Mouse (Mus musculus): ENCODE measurements around the gene Ppp1r3f. TPM values are rescaled to one million over a fixed set of nuclear protein-coding genes. Genes with fewer than 3 reads are reported as not detected.
A peak's percentile ranks its signal among the peaks of the same experiment; 100 is the strongest.

Ppp1r3f gene
- total and polyA plus RNA-seq, 3 experiments, result 1.7 to 2.0 TPM; not detected in 1

DNA sequence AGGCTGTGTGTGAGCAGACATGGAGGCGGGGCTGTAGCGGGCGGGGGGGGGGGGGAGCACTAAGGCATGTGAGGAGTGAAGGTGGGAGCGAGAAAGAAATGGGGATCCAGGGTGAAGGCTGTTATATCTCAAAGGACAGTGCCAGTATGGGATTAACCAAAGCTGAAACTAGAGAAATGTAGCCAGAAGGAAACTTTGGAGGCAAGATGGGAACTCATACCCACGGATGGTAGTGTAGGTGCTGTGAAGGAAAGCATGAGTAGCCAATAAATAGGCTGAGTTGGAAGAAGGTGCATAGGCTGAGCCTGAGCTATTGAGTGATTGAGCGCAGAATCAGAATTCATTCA is 775 bp upstream of the Ppp1r3f start (continued):
- TF ChIP-seq SIN3A (IDR thresholded peaks at IDR 0.05; ENCODE audit: low read length) (0 out of 2 replicates have a peak, but pooled peaks have one; percentile 40), SMC3 (IDR thresholded peaks at IDR 0.05; ENCODE audit: low read depth, low read length) (no peak), MAFK (IDR thresholded peaks at IDR 0.05; ENCODE audit: borderline replicate concordance, low read depth, low read length) (no peak), CHD1 (IDR thresholded peaks at IDR 0.05; ENCODE audit: low read depth, low read length) (no peak), USF1 (IDR thresholded peaks at IDR 0.05; ENCODE audit: low read depth, low read length) (no peak), ELF1 (IDR thresholded peaks at IDR 0.05; ENCODE audit: low read depth, low read length) (no peak), MEF2A (IDR thresholded peaks at IDR 0.05; ENCODE audit: extremely low read depth, insufficient replicate concordance, low read depth, low read length, poor library complexity, severe bottlenecking) (no peak), GATA1 (IDR thresholded peaks at IDR 0.05; ENCODE audit: low read depth, low read length) (no peak), CHD2 (IDR thresholded peaks at IDR 0.05; ENCODE audit: low read length) (no peak)

DNA sequence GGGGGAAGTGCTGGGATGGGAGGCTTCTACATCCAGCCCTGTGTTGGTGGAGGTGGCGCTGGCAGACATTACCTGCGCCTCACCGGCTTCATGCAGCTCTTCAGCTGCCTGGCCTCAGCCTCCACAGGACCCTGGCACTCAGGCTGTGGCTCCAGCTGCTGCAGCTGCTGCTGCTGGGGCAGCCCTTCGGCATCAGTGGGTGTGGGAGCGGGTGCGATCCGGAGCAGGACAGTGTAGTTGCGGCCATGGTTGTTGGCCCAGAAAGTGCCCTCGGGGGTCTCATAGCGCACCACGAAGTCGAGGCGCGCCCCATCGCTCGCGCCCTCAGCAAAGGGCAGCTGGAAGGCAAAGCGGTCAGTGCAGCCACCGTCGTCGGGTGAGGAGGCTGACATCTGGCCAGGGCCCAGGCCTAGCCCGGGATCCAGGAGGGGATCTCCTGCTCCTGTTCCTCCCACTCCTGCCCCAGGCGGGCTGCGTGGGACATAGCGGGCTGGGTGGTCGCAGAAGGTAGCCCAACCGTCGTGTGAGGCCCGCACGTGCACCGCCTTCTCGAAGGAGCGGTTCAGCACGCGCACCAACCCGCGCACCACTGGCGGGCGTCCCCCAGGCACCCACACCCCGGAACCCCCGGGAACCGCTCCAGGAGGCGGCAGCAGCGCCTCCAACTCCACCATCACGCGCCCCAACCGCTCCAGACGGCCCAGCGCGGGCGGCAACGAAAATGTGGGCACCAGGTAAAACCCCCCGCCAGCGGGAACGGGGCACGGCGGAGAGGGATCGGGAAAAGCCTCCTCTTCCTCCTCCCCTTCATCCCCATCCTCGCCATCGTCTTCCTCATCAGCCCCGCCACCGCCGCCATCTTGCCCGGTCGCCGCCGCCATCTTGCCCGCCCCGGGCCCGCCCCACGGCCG is 652 bp downstream of the Ppp1r3f start, which contains the start of gene Foxp3:
Gene Foxp3 (plus strand): TSS at position 469 of the 911 bp plus-strand sequence.
- Histone ChIP-seq H3K4me1 (ENCODE audit: control insufficient read depth in 1 of 2, insufficient read depth in 2 of 2, low read length in 2 of 2) (peaks cover 18 to 40% of the 10 kb centered on the region in 2 experiments), H3K27ac (ENCODE audit: control insufficient read depth, low read depth, low read length) (peak within 1 kb of the TSS; percentile 90)
- DNase-seq (ENCODE audit: low read depth, low spot score), result peak; percentile 60

DNA sequence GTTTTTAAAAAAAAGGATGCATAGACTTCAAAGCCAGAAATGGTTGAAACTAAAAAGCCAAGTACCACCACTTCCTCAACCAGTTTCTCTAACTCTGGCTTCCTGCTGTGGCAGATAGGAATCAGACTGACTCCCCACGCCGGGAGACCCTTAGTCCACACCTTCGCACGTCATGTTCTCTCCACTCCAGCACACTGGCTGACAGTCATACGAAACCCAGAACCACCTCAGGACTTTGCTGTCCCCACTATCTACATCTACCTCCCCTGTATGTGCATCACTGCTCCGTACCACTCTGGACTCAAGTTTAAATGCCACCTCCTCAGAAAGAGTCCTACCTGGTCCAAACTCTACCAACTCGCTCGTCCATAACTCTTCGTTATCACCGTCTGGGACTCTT is 1.6 kb downstream of the Ppp1r3f start:
- H3K79me2 ChIP-seq (ENCODE audit: control insufficient read depth, insufficient read depth, low read length, poor library complexity), result peaks cover 14% of the 10 kb centered on the region
- H3K27me3 ChIP-seq (ENCODE audit: control insufficient read depth in 1 of 2, insufficient read depth in 2 of 2, low read length in 2 of 2), result no peaks in the 10 kb centered on the region
- H3K36me3 ChIP-seq (ENCODE audit: control insufficient read depth in 1 of 2, insufficient read depth in 2 of 2, low read length in 2 of 2), result peaks cover 0 to 21% of the 10 kb centered on the region in 2 experiments; a peak in 2 of 4 replicates
- DNase-seq (ENCODE audit: low read depth, low spot score), result peak; percentile 62
- H3K4me1 ChIP-seq (ENCODE audit: control insufficient read depth in 1 of 2, insufficient read depth in 2 of 2, low read length in 2 of 2), result peaks cover 18 to 45% of the 10 kb centered on the region in 2 experiments
- H3K9me3 ChIP-seq (replicated peaks; ENCODE audit: insufficient read depth, low read length), result no peaks in the 10 kb centered on the region
- H3K27ac ChIP-seq (ENCODE audit: control insufficient read depth, low read depth, low read length), result peak overlapping the region; percentile 69
- H3K4me3 ChIP-seq (ENCODE audit: control insufficient read depth in 1 of 2, insufficient read depth in 1 of 2, low read depth in 2 of 2, low read length in 2 of 2), result peak overlapping the region; percentile 78 to 95
- TF ChIP-seq POLR2A (IDR thresholded peaks at IDR 0.05; ENCODE audit: control insufficient read depth in 1 of 2, insufficient read depth in 1 of 2, low read depth in 1 of 2, low read length in 2 of 2, poor library complexity in 1 of 2) (no peak; a peak in 1 of 4 replicates), E2F4 (IDR thresholded peaks at IDR 0.05; ENCODE audit: borderline replicate concordance, low read depth, low read length) (no peak), UBTF (IDR thresholded peaks at IDR 0.05; ENCODE audit: borderline replicate concordance, insufficient read depth, low read depth, low read length) (no peak), CHD1 (IDR thresholded peaks at IDR 0.05; ENCODE audit: low read depth, low read length) (no peak), GABPA (IDR thresholded peaks at IDR 0.05; ENCODE audit: low read depth, low read length) (no peak), GATA1 (IDR thresholded peaks at IDR 0.05; ENCODE audit: low read depth, low read length) (peak; percentile 21; the same call in 1 of the 2 replicates), TAL1 (IDR thresholded peaks at IDR 0.05; ENCODE audit: low read length) (no peak), JUND (IDR thresholded peaks at IDR 0.05; ENCODE audit: low read depth, low read length) (no peak), MEF2A (IDR thresholded peaks at IDR 0.05; ENCODE audit: extremely low read depth, insufficient replicate concordance, low read depth, low read length, poor library complexity, severe bottlenecking) (no peak), MAFK (IDR thresholded peaks at IDR 0.05; ENCODE audit: borderline replicate concordance, low read depth, low read length) (no peak), MAX (IDR thresholded peaks at IDR 0.05; ENCODE audit: low read length) (0 out of 2 replicates have a peak, but pooled peaks have one; percentile 17), ELF1 (IDR thresholded peaks at IDR 0.05; ENCODE audit: low read depth, low read length) (no peak), MYC (IDR thresholded peaks at IDR 0.05; ENCODE audit: low read depth, low read length) (0 out of 2 replicates have a peak, but pooled peaks have one; percentile 10), TCF12 (IDR thresholded peaks at IDR 0.05; ENCODE audit: low read depth, low read length) (no peak), RCOR1 (IDR thresholded peaks at IDR 0.05; ENCODE audit: low read depth, low read length) (no peak), POLR2AphosphoS2 (IDR thresholded peaks at IDR 0.05; ENCODE audit: low read length) (peak; percentile 62; the same call in 1 of the 2 replicates)
- peak overlapping the region; percentile 97 for H3K9ac ChIP-seq (ENCODE audit: control insufficient read depth, low read depth, low read length, poor library complexity, severe bottlenecking)

More for the DNA sequence above, 652 bp downstream of the Ppp1r3f start, which contains the start of gene Foxp3:
- H3K27me3 ChIP-seq (ENCODE audit: control insufficient read depth in 1 of 2, insufficient read depth in 2 of 2, low read length in 2 of 2), result no peaks in the 10 kb centered on the region
- peaks cover 0 to 21% of the 10 kb centered on the region in 2 experiments; a peak in 2 of 4 replicates for H3K36me3 ChIP-seq (ENCODE audit: control insufficient read depth in 1 of 2, insufficient read depth in 2 of 2, low read length in 2 of 2)
- peak within 1 kb of the TSS; percentile 97 for H3K9ac ChIP-seq (ENCODE audit: control insufficient read depth, low read depth, low read length, poor library complexity, severe bottlenecking)
- peaks cover 14% of the 10 kb centered on the region for H3K79me2 ChIP-seq (ENCODE audit: control insufficient read depth, insufficient read depth, low read length, poor library complexity)
- peak within 1 kb of the TSS; percentile 78 to 95 for H3K4me3 ChIP-seq (ENCODE audit: control insufficient read depth in 1 of 2, insufficient read depth in 1 of 2, low read depth in 2 of 2, low read length in 2 of 2)
- TF ChIP-seq ZKSCAN1 (IDR thresholded peaks at IDR 0.05; ENCODE audit: low read depth, low read length) (no peak), GABPA (IDR thresholded peaks at IDR 0.05; ENCODE audit: low read depth, low read length) (no peak), CHD1 (IDR thresholded peaks at IDR 0.05; ENCODE audit: low read depth, low read length) (peak; percentile 94; the same call in 1 of the 2 replicates), MAX (IDR thresholded peaks at IDR 0.05; ENCODE audit: low read length) (peak; percentile 89), SIN3A (IDR thresholded peaks at IDR 0.05; ENCODE audit: low read length) (peak; percentile 14; the same call in 1 of the 2 replicates), JUND (IDR thresholded peaks at IDR 0.05; ENCODE audit: low read depth, low read length) (no peak), USF2 (IDR thresholded peaks at IDR 0.05; ENCODE audit: borderline replicate concordance in 1 of 2, insufficient read depth in 1 of 2, low read depth in 1 of 2, low read length in 2 of 2) (no peak), NRF1 (IDR thresholded peaks at IDR 0.05; ENCODE audit: insufficient read depth, low read depth, low read length, poor library complexity, severe bottlenecking) (no peak), BHLHE40 (IDR thresholded peaks at IDR 0.05; ENCODE audit: borderline replicate concordance, low read depth, low read length) (peak; percentile 60; the same call in 1 of the 2 replicates), POLR2AphosphoS2 (IDR thresholded peaks at IDR 0.05; ENCODE audit: low read length) (no peak), HCFC1 (IDR thresholded peaks at IDR 0.05; ENCODE audit: low read depth, low read length) (0 out of 2 replicates have a peak, but pooled peaks have one; percentile 9), GATA1 (IDR thresholded peaks at IDR 0.05; ENCODE audit: low read depth, low read length) (no peak), TBP (IDR thresholded peaks at IDR 0.05; ENCODE audit: low read depth, low read length) (no peak), TCF12 (IDR thresholded peaks at IDR 0.05; ENCODE audit: low read depth, low read length) (no peak), ZC3H11A (IDR thresholded peaks at IDR 0.05; ENCODE audit: low read depth, low read length) (no peak), TAL1 (IDR thresholded peaks at IDR 0.05; ENCODE audit: low read length) (no peak)
- no peaks in the 10 kb centered on the region for H3K9me3 ChIP-seq (replicated peaks; ENCODE audit: insufficient read depth, low read length)

All from MEL (cell line).